Mouse (Mus musculus) heart, adult 8-10 months (tissue): ENCODE data around the gene Plppr1. TPM values are rescaled to one million over a fixed set of nuclear protein-coding genes. Genes with fewer than 3 reads are reported as not detected.
"Not testable (repeated sequence)": the region's sequence is repeated elsewhere in the genome, so short reads cannot be mapped to it uniquely, and the experiment has no call there.

ENCODE experiments used
- DNase-seq: peaks from one replicate; pipeline ENCODE4 v3.0.0; 2022; ENCODE audit warnings: low spot score
- total RNA-seq, 4 experiments: library from RNA; stranded (reverse); gene quantifications; 2 replicates each; pipeline ENCODE4 v1.2.4; 2022

The Plppr1 gene
- total RNA-seq, 4 experiments from 2014 or later = 0.16 TPM; not detected in 3

- not testable (repeated sequence) for DNase-seq
These were observed 324.7 kb downstream of the Plppr1 start for GRCm38 (mm10) chr4:49383576-49384318.

GRCm38 (mm10) chr4:49386873-49387272, 327.8 kb downstream of the Plppr1 start:
- DNase-seq = no peak
